Mouse (Mus musculus) MEL (cell line): ENCODE measurements around the gene Dis3l. TPM values are rescaled to one million over a fixed set of nuclear protein-coding genes. Genes with fewer than 3 reads are reported as not detected.

Source experiments
- DNase-seq: peaks from one replicate; pipeline ENCODE4 v3.0.0; 2011; ENCODE audit warnings: low read depth, low spot score
- H3K27ac ChIP-seq: 2 replicates; pipeline ENCODE4 v1.5.1; 2012; ENCODE audit warnings: low read depth, mild to moderate bottlenecking, control low read depth, low read length, moderate library complexity; ENCODE audit not compliant: control insufficient read depth
- H3K27me3 ChIP-seq, 2 experiments: fragments of 150-350 bp in 1 of 2; sonication (generic) in 1 of 2; 2 replicates each; pipeline ENCODE4 v1.6.1; 2012; ENCODE audit warnings: low read length in 2 of 2, mild to moderate bottlenecking in 2 of 2, improper control_type of control experiment in 1 of 2, moderate library complexity in 1 of 2; ENCODE audit not compliant: insufficient read depth in 2 of 2, control insufficient read depth in 1 of 2
- H3K36me3 ChIP-seq, 2 experiments: 2 replicates each; pipeline ENCODE4 v1.6.1; 2012 to 2014; ENCODE audit warnings: low read length in 2 of 2, improper control_type of control experiment in 1 of 2, inconsistent platforms in 1 of 2, mild to moderate bottlenecking in 1 of 2; ENCODE audit not compliant: insufficient read depth in 2 of 2, control insufficient read depth in 1 of 2
- H3K4me1 ChIP-seq, 2 experiments: fragments of 150-350 bp in 1 of 2; sonication (generic) in 1 of 2; 2 replicates each; pipeline ENCODE4 v1.6.1; 2012; ENCODE audit warnings: low read length in 2 of 2, improper control_type of control experiment in 1 of 2, mild to moderate bottlenecking in 1 of 2; ENCODE audit not compliant: insufficient read depth in 2 of 2, control insufficient read depth in 1 of 2
- H3K4me3 ChIP-seq, 2 experiments: fragments of 150-350 bp in 1 of 2; sonication (generic) in 1 of 2; 2 replicates each; pipeline ENCODE4 v1.5.1; 2012; ENCODE audit warnings: low read depth in 2 of 2, low read length in 2 of 2, mild to moderate bottlenecking in 2 of 2, moderate library complexity in 2 of 2, control low read depth in 1 of 2, improper control_type of control experiment in 1 of 2; ENCODE audit not compliant: control insufficient read depth in 1 of 2, insufficient read depth in 1 of 2
- H3K79me2 ChIP-seq: 2 replicates; pipeline ENCODE4 v1.6.1; 2012; ENCODE audit warnings: mild to moderate bottlenecking, low read length, moderate library complexity; ENCODE audit not compliant: control insufficient read depth, poor library complexity, insufficient read depth
- H3K9ac ChIP-seq: 2 replicates; pipeline ENCODE4 v1.6.1; 2012; ENCODE audit warnings: low read depth, mild to moderate bottlenecking, control low read depth, low read length, moderate library complexity; ENCODE audit not compliant: control insufficient read depth, poor library complexity, severe bottlenecking
- H3K9me3 ChIP-seq: fragments of 150-350 bp; sonication (generic); replicated peaks from 2 replicates; pipeline ENCODE4 v1.6.1; 2012; ENCODE audit warnings: mild to moderate bottlenecking, low read length, improper control_type of control experiment, moderate library complexity; ENCODE audit not compliant: insufficient read depth
- BHLHE40 ChIP-seq: IDR thresholded peaks from 2 replicates; pipeline ENCODE4 v1.6.1; 2012; ENCODE audit warnings: low read depth, mild to moderate bottlenecking, inconsistent platforms, low read length, improper control_type of control experiment, borderline replicate concordance
- CHD2 ChIP-seq: IDR thresholded peaks from 2 replicates; pipeline ENCODE4 v1.6.1; 2011; ENCODE audit warnings: low read length, improper control_type of control experiment
- E2F4 ChIP-seq: IDR thresholded peaks from 2 replicates; pipeline ENCODE4 v1.6.1; 2011; ENCODE audit warnings: low read depth, low read length, improper control_type of control experiment, borderline replicate concordance
- ELF1 ChIP-seq: IDR thresholded peaks from 2 replicates; pipeline ENCODE4 v1.6.1; 2014; ENCODE audit warnings: low read depth, mild to moderate bottlenecking, inconsistent platforms, low read length, improper control_type of control experiment, moderate library complexity
- EP300 ChIP-seq, 2 experiments: IDR thresholded peaks; 2 replicates each; pipeline ENCODE4 v1.6.1; 2011; ENCODE audit warnings: improper control_type of control experiment in 2 of 2, low read length in 2 of 2, low read depth in 1 of 2, mild to moderate bottlenecking in 1 of 2
- GATA1 ChIP-seq: IDR thresholded peaks from 2 replicates; pipeline ENCODE4 v1.6.1; 2011; ENCODE audit warnings: low read depth, low read length, improper control_type of control experiment
- HCFC1 ChIP-seq: IDR thresholded peaks from 2 replicates; pipeline ENCODE4 v1.6.1; 2012; ENCODE audit warnings: low read depth, mild to moderate bottlenecking, inconsistent platforms, low read length, improper control_type of control experiment, moderate library complexity
- KAT2A ChIP-seq: conservative IDR thresholded peaks from 2 replicates; pipeline ENCODE4 v1.6.1; 2012; ENCODE audit warnings: low read depth, low read length, improper control_type of control experiment, inconsistent platforms
- MAFK ChIP-seq: IDR thresholded peaks from 2 replicates; pipeline ENCODE4 v1.6.1; 2011; ENCODE audit warnings: low read depth, mild to moderate bottlenecking, low read length, improper control_type of control experiment, borderline replicate concordance
- MAZ ChIP-seq: IDR thresholded peaks from 2 replicates; pipeline ENCODE4 v1.6.1; 2012; ENCODE audit warnings: low read depth, mild to moderate bottlenecking, inconsistent platforms, low read length, improper control_type of control experiment
- MXI1 ChIP-seq: IDR thresholded peaks from 2 replicates; pipeline ENCODE4 v1.6.1; 2011; ENCODE audit warnings: mild to moderate bottlenecking, low read depth, low read length, improper control_type of control experiment
- MYB ChIP-seq: IDR thresholded peaks from 2 replicates; pipeline ENCODE4 v1.6.1; 2011; ENCODE audit warnings: mild to moderate bottlenecking, low read depth, low read length, improper control_type of control experiment
- MYC ChIP-seq: IDR thresholded peaks from 2 replicates; pipeline ENCODE4 v1.6.1; 2011; ENCODE audit warnings: low read depth, mild to moderate bottlenecking, low read length, improper control_type of control experiment, moderate library complexity
- NELFE ChIP-seq: IDR thresholded peaks from 2 replicates; pipeline ENCODE4 v1.6.1; 2011; ENCODE audit warnings: low read depth, low read length, improper control_type of control experiment
- NRF1 ChIP-seq: IDR thresholded peaks from 2 replicates; pipeline ENCODE4 v1.6.1; 2014; ENCODE audit warnings: low read depth, mild to moderate bottlenecking, inconsistent platforms, low read length, improper control_type of control experiment, moderate library complexity; ENCODE audit not compliant: poor library complexity, insufficient read depth, severe bottlenecking
- POLR2A ChIP-seq, 2 experiments: IDR thresholded peaks; 2 replicates each; pipeline ENCODE4 v1.6.1; 2011 to 2012; ENCODE audit warnings: low read length in 2 of 2, mild to moderate bottlenecking in 2 of 2, control low read depth in 1 of 2, improper control_type of control experiment in 1 of 2, low read depth in 1 of 2, moderate library complexity in 1 of 2; ENCODE audit not compliant: control insufficient read depth in 1 of 2, insufficient read depth in 1 of 2, poor library complexity in 1 of 2
- POLR2AphosphoS2 ChIP-seq: IDR thresholded peaks from 2 replicates; pipeline ENCODE4 v1.6.1; 2011; ENCODE audit warnings: low read length, improper control_type of control experiment
- POLR2AphosphoS5 ChIP-seq: IDR thresholded peaks from 2 replicates; pipeline ENCODE4 v1.6.1; 2012; ENCODE audit warnings: low read depth, borderline replicate concordance, mild to moderate bottlenecking, inconsistent platforms, low read length, moderate library complexity, mixed read lengths
- RAD21 ChIP-seq: IDR thresholded peaks from 2 replicates; pipeline ENCODE4 v1.6.1; 2011; ENCODE audit warnings: mild to moderate bottlenecking, low read depth, low read length, improper control_type of control experiment
- SIN3A ChIP-seq: IDR thresholded peaks from 2 replicates; pipeline ENCODE4 v1.6.1; 2012; ENCODE audit warnings: low read length, improper control_type of control experiment, inconsistent platforms
- SMC3 ChIP-seq: IDR thresholded peaks from 2 replicates; pipeline ENCODE4 v1.6.1; 2011; ENCODE audit warnings: low read depth, low read length, improper control_type of control experiment
- TCF12 ChIP-seq: IDR thresholded peaks from 2 replicates; pipeline ENCODE4 v1.6.1; 2014; ENCODE audit warnings: low read depth, mild to moderate bottlenecking, inconsistent platforms, low read length, improper control_type of control experiment, moderate library complexity
- UBTF ChIP-seq: IDR thresholded peaks from 2 replicates; pipeline ENCODE4 v1.6.1; 2012; ENCODE audit warnings: low read depth, mild to moderate bottlenecking, inconsistent platforms, low read length, improper control_type of control experiment, moderate library complexity, borderline replicate concordance; ENCODE audit not compliant: insufficient read depth
- USF1 ChIP-seq: IDR thresholded peaks from 2 replicates; pipeline ENCODE4 v1.6.1; 2014; ENCODE audit warnings: low read depth, mild to moderate bottlenecking, inconsistent platforms, low read length, improper control_type of control experiment, moderate library complexity
- USF2 ChIP-seq, 2 experiments: IDR thresholded peaks; 2 replicates each; pipeline ENCODE4 v1.6.1; 2011 to 2012; ENCODE audit warnings: improper control_type of control experiment in 2 of 2, low read length in 2 of 2, borderline replicate concordance in 1 of 2, inconsistent platforms in 1 of 2, low read depth in 1 of 2, mild to moderate bottlenecking in 1 of 2; ENCODE audit not compliant: insufficient read depth in 1 of 2
- ZC3H11A ChIP-seq: IDR thresholded peaks from 2 replicates; pipeline ENCODE4 v1.6.1; 2012; ENCODE audit warnings: low read depth, mild to moderate bottlenecking, inconsistent platforms, low read length, improper control_type of control experiment
- ZKSCAN1 ChIP-seq: IDR thresholded peaks from 2 replicates; pipeline ENCODE4 v1.6.1; 2012; ENCODE audit warnings: low read depth, mild to moderate bottlenecking, inconsistent platforms, low read length, improper control_type of control experiment, moderate library complexity
- ZMIZ1 ChIP-seq: IDR thresholded peaks from 2 replicates; pipeline ENCODE4 v1.6.1; 2012; ENCODE audit warnings: low read depth, mild to moderate bottlenecking, inconsistent platforms, low read length, improper control_type of control experiment, moderate library complexity
- ZNF384 ChIP-seq: IDR thresholded peaks from 2 replicates; pipeline ENCODE4 v1.6.1; 2012; ENCODE audit warnings: low read depth, mild to moderate bottlenecking, inconsistent platforms, low read length, improper control_type of control experiment
- polyA plus RNA-seq, 2 experiments: library from polyadenylated mRNA; stranded (reverse) in 1 of 2; unstranded in 1 of 2; fragments of >175 nt in 1 of 2; fragments of >200 nt in 1 of 2; gene quantifications; 2 replicates each; pipeline versions ENCODE4 v1.2.1 to v1.2.4; 2012; ENCODE audit warnings: low replicate concordance in 2 of 2, low read depth in 1 of 2; ENCODE audit not compliant: insufficient read length in 2 of 2, insufficient read depth in 1 of 2, missing spikeins in 1 of 2
- total RNA-seq: library from RNA; depleted of rRNA; stranded (reverse); fragments of 300-350 nt; gene quantifications from 2 replicates; pipeline ENCODE4 v1.2.3, GENCODE M21; 2012

The Dis3l gene
- total and polyA plus RNA-seq, 3 experiments, result 13.1 to 14.0 TPM; not detected in 1

DNA sequence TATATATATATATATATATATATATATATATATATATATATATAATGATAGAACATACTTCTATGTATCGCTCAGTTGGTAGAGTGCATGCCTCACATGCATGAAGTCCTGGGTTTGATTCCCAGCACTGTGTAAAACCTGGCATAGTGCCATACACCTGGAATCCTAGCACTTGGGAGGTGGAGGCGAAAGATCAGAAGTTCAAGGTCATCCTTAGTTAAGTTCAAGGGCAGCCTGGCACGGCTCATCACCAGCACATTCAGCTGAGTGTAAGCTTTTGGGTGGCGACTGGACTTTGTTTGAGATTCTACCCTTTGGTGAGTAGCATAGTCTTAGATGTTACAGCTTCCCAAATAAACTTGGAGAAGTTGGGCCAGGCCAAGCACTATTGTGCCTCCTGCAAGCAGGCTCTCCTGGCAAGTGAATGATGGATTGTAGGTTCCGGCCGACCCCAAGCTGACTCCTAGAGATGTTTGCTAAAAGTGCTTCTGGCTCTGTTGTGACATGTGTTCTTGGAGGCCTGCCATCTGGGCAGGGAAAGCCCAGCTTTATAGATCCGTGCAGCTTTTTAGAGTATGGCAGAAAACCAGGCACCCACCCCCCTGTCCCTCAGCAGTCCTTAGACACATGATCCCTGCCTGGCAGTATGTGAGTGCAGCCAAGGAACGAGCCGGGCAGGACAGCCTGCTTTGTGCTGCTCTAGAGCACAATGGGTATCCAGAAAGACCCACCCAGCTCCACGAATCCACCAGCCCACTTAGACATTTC lies 42.1 kb upstream of the Dis3l start:
- H3K9ac ChIP-seq, result no peak overlapping the region
- H3K4me1 ChIP-seq, result no peaks in the 10 kb centered on the region
- H3K36me3 ChIP-seq, result no peaks in the 10 kb centered on the region
- no peaks in the 10 kb centered on the region for H3K79me2 ChIP-seq
- DNase-seq, result no peak
- no peak for TF ChIP-seq HCFC1
- no peak for TF ChIP-seq POLR2A (IDR thresholded peaks at IDR 0.05; ENCODE audit: control insufficient read depth in 1 of 2, insufficient read depth in 1 of 2, low read depth in 1 of 2, low read length in 2 of 2, poor library complexity in 1 of 2)
- TF ChIP-seq GATA1, result no peak
- TF ChIP-seq POLR2AphosphoS5, result no peak
- no peak for TF ChIP-seq MAFK
- TF ChIP-seq ZNF384, result no peak
- no peak for TF ChIP-seq KAT2A
- TF ChIP-seq UBTF, result no peak
- no peak for TF ChIP-seq USF2 (IDR thresholded peaks at IDR 0.05; ENCODE audit: borderline replicate concordance in 1 of 2, insufficient read depth in 1 of 2, low read depth in 1 of 2, low read length in 2 of 2)
- TF ChIP-seq TCF12, result no peak
- no peak for TF ChIP-seq POLR2AphosphoS2
- no peak for TF ChIP-seq EP300 (IDR thresholded peaks at IDR 0.05; ENCODE audit: low read depth in 1 of 2, low read length in 2 of 2)
- no peak for TF ChIP-seq NRF1
- no peak for TF ChIP-seq ZKSCAN1
- TF ChIP-seq MYB, result no peak
- no peak for TF ChIP-seq MYC
- no peak for TF ChIP-seq SIN3A
- TF ChIP-seq MAZ, result no peak
- TF ChIP-seq MXI1, result no peak
- no peak for TF ChIP-seq ZMIZ1
- no peak overlapping the region for H3K4me3 ChIP-seq
- no peaks in the 10 kb centered on the region; a peak in 1 of 4 replicates for H3K27me3 ChIP-seq
- H3K27ac ChIP-seq, result no peak overlapping the region
- no peaks in the 10 kb centered on the region for H3K9me3 ChIP-seq

DNA sequence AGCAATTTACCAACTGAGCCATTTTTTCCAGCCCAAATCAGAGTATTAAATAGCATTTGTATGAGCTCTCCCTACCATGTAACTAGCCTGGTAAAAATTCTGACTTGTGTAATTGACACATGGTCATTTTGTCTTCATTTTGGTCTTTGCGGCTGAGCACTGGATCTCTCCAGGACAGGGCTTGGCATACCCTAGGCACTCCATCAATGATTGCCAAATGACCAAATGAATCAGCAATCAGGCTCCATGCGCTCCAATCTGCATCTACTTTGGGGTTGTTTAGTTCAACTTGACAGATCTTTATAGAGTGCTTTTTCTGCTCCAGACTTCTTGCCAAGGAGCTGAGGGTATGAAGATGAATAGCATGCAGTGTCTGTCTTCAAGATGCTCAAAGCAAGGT lies 35.3 kb upstream of the Dis3l start:
- Histone ChIP-seq H3K36me3 (no peaks in the 10 kb centered on the region), H3K27ac (no peak overlapping the region), H3K9ac (no peak overlapping the region), H3K4me1 (no peaks in the 10 kb centered on the region), H3K4me3 (no peak overlapping the region), H3K9me3 (no peaks in the 10 kb centered on the region), H3K27me3 (peaks cover 0 to 2% of the 10 kb centered on the region in 2 experiments; a peak in 3 of 4 replicates), H3K79me2 (no peaks in the 10 kb centered on the region)
- no peak for DNase-seq
- TF ChIP-seq ZNF384, result no peak
- TF ChIP-seq MAFK, result no peak
- no peak for TF ChIP-seq SMC3
- no peak for TF ChIP-seq RAD21
- TF ChIP-seq CHD2, result no peak
- TF ChIP-seq KAT2A, result no peak
- TF ChIP-seq EP300 (IDR thresholded peaks at IDR 0.05; ENCODE audit: low read depth in 1 of 2, low read length in 2 of 2), result no peak
- TF ChIP-seq BHLHE40, result no peak
- no peak for TF ChIP-seq USF1
- no peak for TF ChIP-seq ELF1
- no peak for TF ChIP-seq ZC3H11A
- no peak for TF ChIP-seq E2F4
- no peak for TF ChIP-seq USF2 (IDR thresholded peaks at IDR 0.05; ENCODE audit: borderline replicate concordance in 1 of 2, insufficient read depth in 1 of 2, low read depth in 1 of 2, low read length in 2 of 2)
- no peak for TF ChIP-seq MAZ
- no peak for TF ChIP-seq MYC
- TF ChIP-seq NELFE, result no peak
- TF ChIP-seq POLR2AphosphoS2, result no peak
- TF ChIP-seq ZMIZ1, result no peak
